Mouse (Mus musculus) WW6 (cell line): ENCODE measurements around the gene Fez1.

Source experiments
- DNase-seq: peaks from one replicate; pipeline ENCODE4 v3.0.0-alpha.2; 2013; ENCODE audit warnings: low read depth, low spot score

The Fez1 gene

DNA sequence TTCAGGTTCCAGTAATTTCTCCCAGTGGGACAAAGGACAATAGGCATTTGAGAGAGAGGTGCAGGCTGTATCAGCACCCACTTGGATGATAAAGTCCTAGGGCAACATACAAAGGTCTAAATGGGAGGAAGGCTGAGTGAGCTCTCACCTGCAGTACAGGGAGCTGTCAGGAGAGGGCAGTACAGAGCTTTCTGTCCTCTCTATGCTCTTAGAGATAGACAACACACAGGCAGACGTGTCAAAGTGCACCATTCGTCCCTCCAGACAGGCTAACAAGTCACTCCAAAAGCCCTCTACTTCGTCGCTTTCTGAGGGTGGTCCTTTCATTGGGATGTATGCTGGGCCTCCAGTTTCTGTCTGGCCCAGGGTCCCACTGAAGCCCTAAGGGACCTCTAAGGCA is 68.9 kb downstream of the Fez1 start:
- DNase-seq = peak; percentile 43

DNA sequence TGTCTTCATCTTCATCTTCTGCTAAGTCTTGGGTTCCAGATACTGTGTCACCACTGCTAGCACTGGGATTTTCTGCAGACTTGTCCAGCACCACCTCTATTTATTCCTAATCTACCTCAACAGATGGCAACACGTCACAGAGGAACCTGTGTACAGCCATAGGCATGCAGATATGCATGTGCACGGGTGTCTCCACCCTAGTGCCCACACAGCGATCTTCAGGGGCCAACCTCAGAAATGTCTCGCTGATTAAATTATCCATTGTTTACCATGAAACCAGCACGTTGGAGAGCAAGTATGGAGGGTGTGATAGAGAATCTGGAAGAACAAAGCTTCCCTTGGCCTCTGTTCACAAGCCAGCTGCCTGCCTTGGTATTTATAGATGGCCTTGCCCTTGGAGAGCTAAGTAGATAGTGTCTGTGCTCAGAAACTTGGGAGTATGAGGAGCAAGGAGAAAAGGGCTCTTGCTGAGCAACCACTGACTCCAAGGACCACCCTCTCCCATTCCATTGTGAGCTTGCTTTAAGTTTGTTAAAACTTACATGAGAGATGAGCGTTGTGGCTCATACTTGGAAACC is 71.8 kb downstream of the Fez1 start:
- no peak for DNase-seq

DNA sequence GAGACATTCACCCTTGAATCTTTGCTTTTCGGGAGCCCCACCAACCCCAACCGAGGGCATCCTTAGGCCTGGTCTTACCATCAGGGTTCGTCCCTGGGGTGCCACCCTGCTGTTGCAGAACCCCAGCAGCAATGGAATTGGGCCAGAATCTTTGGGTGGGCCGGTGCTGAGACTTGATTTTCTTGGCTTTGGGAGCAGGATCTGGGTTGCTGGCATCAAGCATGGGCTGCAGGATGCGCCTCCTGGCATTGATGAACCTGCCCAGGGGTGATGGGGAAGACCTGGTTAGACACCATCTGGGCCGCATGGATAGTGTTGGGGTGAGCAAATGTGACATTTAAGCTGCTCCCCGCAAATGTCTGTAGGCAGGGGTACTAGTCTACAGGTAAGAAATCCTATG is 72.6 kb downstream of the Fez1 start:
- no peak for DNase-seq

DNA sequence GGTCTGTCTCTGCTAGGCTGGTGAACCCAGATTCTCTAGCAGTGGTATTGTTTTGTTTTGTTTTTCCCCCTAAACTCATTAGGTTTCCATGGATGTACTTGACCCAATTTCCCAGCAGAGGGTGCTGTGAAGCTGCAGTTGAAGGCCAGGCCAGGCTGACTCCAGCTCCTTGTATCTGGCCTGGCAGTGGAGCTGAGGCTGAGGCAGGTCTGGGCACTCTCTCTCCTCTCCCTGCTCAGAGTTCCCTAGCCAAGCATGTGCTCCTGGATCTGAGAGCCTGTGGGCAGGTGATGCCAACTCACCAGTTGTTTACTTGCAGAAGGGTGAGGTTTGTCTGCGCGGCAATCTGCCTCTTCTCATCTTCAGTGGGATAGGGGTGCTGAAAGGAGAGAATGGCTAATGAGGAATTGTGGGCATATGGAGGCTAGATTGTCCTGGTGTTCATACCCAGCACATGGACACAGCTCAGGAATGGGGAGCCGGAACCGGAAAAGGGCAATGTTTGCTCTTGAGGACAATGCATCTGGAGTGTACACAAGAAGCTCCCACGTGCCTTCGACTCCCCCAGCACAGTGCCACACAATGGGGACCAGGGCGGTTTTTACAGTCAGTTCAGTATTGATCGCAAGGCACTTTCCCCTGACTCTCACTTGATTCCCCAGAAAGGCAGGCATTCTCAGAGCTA is 73.5 kb downstream of the Fez1 start:
- no peak for DNase-seq

DNA sequence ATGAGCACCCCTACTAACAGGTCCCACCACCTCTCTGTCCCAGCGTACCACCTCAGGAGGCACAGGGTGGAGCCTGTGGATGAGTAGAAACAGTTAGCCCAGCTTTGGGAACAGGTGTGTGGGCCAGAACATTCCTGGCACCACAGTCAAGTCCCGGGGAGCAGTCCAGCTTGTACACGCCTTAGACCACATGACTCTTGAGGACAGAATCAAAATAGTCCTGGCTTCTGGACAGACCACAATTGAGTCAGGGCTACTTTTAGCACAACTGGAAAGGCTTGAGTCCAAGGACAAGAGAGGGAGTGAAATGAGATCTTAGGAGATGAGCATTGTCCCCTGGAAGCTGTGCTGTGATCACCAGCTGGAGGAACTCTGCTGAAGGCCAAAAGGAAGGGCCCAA is 76.9 kb downstream of the Fez1 start:
- no peak for DNase-seq

DNA sequence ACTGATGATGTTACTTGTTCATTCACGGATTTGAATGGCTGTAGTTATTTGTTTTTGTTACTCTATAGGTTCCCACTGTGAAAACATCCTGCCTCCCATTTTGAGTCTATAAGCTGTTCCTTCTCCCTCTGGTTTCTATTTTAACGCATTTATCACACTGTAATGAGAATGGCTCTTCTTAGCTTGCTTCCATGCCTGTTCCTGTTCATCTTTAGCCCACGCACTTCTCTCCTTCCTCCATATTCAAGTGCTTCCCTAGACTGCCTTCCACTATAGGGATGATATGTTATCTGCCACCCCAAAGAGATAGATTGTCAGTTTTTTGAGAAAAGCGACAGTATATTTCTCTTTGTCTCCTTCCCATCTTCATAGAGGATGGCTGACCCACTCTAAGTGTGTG is 78.8 kb downstream of the Fez1 start:
- DNase-seq = no peak

DNA sequence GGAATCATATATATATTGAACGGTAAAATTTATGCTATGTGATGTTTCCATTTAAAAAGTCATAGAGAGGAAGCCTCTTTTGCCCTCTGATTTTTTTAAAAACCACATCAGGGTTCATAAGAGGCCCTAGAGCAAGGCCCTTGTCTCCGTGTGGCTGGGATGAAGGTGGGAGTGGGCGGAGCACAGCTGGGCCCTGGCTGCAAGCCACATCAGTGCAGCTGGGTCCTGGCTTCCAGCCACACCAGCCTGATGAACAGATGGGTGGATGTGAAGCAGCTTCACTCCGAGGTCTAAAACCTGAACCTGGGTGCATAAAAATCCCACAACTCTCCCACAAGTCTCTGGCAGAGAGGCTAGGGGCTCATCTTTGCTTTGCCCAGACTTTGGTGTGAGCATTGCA is 83.8 kb downstream of the Fez1 start:
- no peak for DNase-seq

DNA sequence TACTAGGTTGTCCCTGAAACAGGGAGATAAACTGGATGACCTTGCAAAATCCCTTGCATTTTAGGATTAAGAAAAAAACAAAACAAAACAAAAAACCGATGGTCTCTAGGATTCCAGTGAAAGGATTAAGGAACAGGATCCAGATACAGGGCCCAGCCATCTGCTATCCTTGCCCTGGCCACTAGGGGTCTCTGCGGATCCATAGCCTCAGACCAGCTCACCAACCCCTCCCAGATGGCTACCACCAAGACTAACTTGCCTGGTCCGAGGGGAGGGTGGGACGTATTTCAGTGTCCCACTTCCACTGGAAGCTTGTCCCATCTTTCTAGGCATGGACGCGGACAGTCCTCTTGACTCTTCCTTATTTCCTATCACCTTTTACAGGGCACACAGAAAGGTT is 94.7 kb downstream of the Fez1 start:
- DNase-seq = no peak

DNA sequence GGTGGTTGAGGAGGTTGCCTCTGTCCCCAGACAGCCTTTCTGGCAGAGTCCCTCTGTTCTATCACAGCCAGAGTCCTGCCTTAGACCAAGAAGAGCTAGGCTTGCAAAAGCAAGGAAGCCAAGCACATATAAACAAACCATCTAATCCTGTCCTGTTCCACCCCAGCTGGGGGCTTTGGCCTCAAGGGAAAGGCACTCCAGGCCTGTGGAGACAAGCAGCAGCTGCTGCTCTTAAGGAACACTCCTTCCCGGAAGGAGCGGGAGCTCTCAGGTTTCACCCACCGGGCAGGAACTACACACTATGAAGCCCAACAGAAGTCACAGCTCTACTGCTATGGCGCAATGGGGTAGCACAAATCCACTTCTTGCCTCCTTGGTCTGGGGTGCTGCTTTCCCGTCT is 95.3 kb downstream of the Fez1 start:
- no peak for DNase-seq

DNA sequence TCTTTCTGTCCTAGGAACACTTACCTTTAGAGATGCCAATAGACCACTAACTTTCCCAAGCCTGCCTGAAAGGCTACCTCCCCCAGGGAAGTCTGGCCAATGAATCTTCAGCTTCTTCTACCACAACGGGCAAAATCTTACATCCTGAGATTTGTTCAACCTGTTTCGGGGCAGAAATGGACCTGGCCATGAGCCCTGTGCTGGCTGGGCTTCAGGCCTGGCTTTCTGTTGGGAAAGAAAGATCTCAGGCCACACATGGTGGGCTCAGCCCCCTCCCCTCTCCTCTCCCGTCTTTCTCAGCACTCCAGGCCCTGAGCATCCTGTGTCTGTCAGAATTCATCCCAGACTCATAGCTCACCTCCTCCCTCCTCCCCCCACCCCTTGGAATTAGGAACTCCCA is 96.9 kb downstream of the Fez1 start:
- DNase-seq = no peak

DNA sequence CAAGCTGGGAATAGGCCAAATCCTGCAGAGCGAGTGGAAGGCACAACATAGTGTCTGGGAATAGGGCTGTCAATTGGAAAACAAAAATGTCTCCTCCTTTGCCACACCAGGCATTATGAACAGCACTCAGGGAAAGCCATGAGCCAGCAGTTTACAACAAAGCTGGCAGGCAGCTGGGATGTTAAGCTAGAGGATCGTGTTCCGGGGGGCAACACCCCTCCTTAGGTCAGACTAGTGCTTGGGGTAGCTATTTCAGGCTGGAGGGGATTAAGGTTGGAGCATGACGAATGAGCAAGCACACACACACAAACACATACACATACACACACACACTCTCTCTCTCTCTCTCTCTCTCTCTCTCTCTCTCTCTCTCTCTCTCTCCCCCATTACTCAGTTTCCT is 97.8 kb downstream of the Fez1 start:
- DNase-seq = no peak

DNA sequence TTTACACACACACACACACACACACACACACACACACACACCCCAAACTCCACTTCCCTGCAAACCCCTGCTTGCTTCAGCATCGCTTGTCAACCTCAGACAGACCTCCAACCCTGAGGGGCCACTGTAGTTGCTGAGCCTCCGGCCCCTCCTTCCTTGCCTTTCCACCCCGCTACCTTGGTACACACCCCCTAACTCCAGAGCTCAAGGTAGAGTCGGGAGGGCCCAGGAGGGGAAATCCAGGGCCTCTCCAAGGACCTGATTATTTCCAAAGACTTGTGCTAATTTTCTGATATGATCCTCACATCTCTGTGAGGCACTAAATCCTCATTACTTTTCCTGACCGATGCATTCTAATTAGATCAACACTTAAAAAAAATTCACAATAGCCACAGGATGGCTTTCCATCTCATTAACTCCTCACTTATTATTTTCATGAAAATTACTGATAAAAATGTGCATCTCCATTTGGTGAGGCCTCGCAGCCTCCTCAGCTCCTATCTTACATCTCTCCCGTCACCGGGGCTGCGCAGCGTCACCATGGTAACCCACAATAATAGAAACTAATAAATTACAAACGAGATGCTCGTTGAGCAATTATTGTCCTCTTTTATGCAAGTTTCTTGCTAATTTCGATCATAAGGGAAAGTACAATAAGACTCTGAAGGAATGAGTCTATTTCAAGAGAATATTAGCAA is 100.2 kb downstream of the Fez1 start:
- DNase-seq = no peak

DNA sequence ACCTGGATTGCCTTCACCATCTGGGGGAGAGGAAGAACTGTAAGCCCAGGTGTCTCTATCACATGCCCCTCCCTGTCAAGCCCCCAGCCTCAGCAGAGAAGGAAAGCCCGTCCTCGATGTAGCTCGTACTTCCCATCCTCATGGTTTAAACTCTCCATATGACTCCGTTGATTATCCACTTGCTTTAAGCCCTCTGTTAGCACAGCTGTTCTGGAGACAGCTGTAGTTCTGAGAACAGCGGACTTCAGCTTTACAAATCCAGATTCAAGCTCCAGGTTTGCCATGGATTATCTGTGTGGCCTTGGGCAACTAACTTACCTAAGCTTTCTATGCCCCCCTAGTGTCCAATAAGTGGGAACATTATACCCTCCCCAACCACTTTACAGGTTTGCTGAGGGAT is 102.1 kb downstream of the Fez1 start:
- no peak for DNase-seq
